In genomic region chr7:100590845-100591521, GRCm38 (mm10) we compare ENCODE assay signal across 8 mouse cellular contexts. TPM values are rescaled to one million over a fixed set of nuclear protein-coding genes. Genes with fewer than 3 reads are reported as not detected.
DNase-seq lines count a peak whose midpoint lies in the region; ATAC-seq lines count a peak whose summit lies in the region.

No protein-coding gene starts in this region.

- peak; percentile 95 for DNase-seq in Muller cell, postnatal 12 days (ENCODE audit: inconsistent ontology term)
- DNase-seq in cerebellum, postnatal 14 days, result peak; percentile 76 to 78
- DNase-seq in frontal cortex, postnatal 14 days (ENCODE audit: low spot score in 2 of 2), result peak; percentile 61 to 71
- DNase-seq in layer of hippocampus, postnatal 25 days (ENCODE audit: extremely low spot score in 1 of 2, low spot score in 1 of 2), result peak; percentile 56 to 79
- peak; percentile 89 for DNase-seq in lung, postnatal 25 days (ENCODE audit: low spot score)
- peak; percentile 81 for DNase-seq in retina, embryonic 14.5 days (ENCODE audit: low spot score)
- DNase-seq in thymus, postnatal 4 days, result peak; percentile 78

- ATAC-seq in hindbrain, embryonic 13.5 days (ENCODE audit: low FRiP score), result peak; percentile 97

- H3K9me3 ChIP-seq in hindbrain, embryonic 13.5 days, result no peaks in the 10 kb centered on the region

- peak overlapping the region; percentile 51 for H3K4me3 ChIP-seq in hindbrain, embryonic 13.5 days

- H3K9ac ChIP-seq in hindbrain, embryonic 13.5 days, result peak overlapping the region; percentile 76

- no peaks in the 10 kb centered on the region for H3K4me1 ChIP-seq in hindbrain, embryonic 13.5 days (replicated peaks)

- peak overlapping the region; percentile 91 for H3K27ac ChIP-seq in hindbrain, embryonic 13.5 days

- peak overlapping the region; percentile 60 for H3K4me2 ChIP-seq in hindbrain, embryonic 13.5 days

- no peaks in the 10 kb centered on the region for H3K36me3 ChIP-seq in hindbrain, embryonic 13.5 days

- 0 out of 2 replicates have a peak, but pooled peaks cover 2% of the 10 kb centered on the region for H3K27me3 ChIP-seq in hindbrain, embryonic 13.5 days

- WGBS in hindbrain, embryonic 13.5 days, result under 1% methylated on average over 18 of the region's 20 CpGs

RNA-seq across cellular contexts. Expression of gene Rab6a, which starts 16.2 kb away (rescaled TPM):
- polyA plus RNA-seq in hindbrain, embryonic 13.5 days (2015; fragmentation: Nextera tagmentation; extraction: Ambion mirVana), result 224 and 226 TPM in 2 replicates
- 100 to 1,000 TPM; 373 to 387 TPM for total RNA-seq in layer of hippocampus, postnatal 25 days (2021)

RNA-seq across cellular contexts. Expression of gene Mrpl48, which starts 17.1 kb away (rescaled TPM):
- 81.8 and 91.8 TPM in 2 replicates for polyA plus RNA-seq in hindbrain, embryonic 13.5 days (2015; fragmentation: Nextera tagmentation; extraction: Ambion mirVana)
- 10 to 100 TPM; 63.9 to 67.7 TPM for total RNA-seq in layer of hippocampus, postnatal 25 days (2021)

RNA-seq across cellular contexts. Expression of gene Coa4, which starts 54.1 kb away (rescaled TPM):
- 15.8 and 17.2 TPM in 2 replicates for polyA plus RNA-seq in hindbrain, embryonic 13.5 days (2015; fragmentation: Nextera tagmentation; extraction: Ambion mirVana)
- total RNA-seq in layer of hippocampus, postnatal 25 days (2021), result 10 to 100 TPM in 1 of 2 experiments, 1 to 10 TPM in 1; 9.2 to 10.0 TPM

Comparison
In these comparisons a context has a peak if more than half of its experiments do, and no peak if none do; other contexts are left out.
1. Peak in every context shown above with its lines: DNase-seq, ATAC-seq, H3K4me3 ChIP-seq and H3K27ac ChIP-seq.